Mouse (Mus musculus) embryonic facial prominence, embryonic 14.5 days (tissue): Measurements from ENCODE around the gene Nsmf. TPM values are rescaled to one million over a fixed set of nuclear protein-coding genes. Genes with fewer than 3 reads are reported as not detected.

Source experiments
- ATAC-seq: fragments of 200-750 bp; cut with Nextera tagmentation; 2 replicates; pipeline ENCODE4 v1.8.0; 2017; ENCODE audit warnings: low read depth, moderate number of reproducible peaks, moderate TSS enrichment
- DNase-seq: peaks from one replicate; pipeline ENCODE4 v3.0.0-alpha.2; 2015; ENCODE audit warnings: low spot score
- H3K27ac ChIP-seq: fragments of 300-500 bp; sonication (generic); replicated peaks from 2 replicates; pipeline ENCODE4 v1.5.1; 2014; ENCODE audit warnings: low read depth, mild to moderate bottlenecking, low read length, moderate library complexity
- H3K27me3 ChIP-seq: fragments of 300-500 bp; sonication (generic); replicated peaks from 2 replicates; pipeline ENCODE4 v1.6.1; 2014; ENCODE audit warnings: low read length; ENCODE audit not compliant: control insufficient read depth, insufficient read depth
- H3K36me3 ChIP-seq: fragments of 300-500 bp; sonication (generic); 2 replicates; pipeline ENCODE4 v1.6.1; 2014; ENCODE audit warnings: low read length, mixed read lengths; ENCODE audit not compliant: control insufficient read depth, insufficient read depth
- H3K4me1 ChIP-seq: fragments of 300-500 bp; sonication (generic); 2 replicates; pipeline ENCODE4 v1.6.1; 2014; ENCODE audit warnings: antibody characterized with exemption, low read length; ENCODE audit not compliant: control insufficient read depth, insufficient read depth
- H3K4me2 ChIP-seq: fragments of 300-500 bp; sonication (generic); 2 replicates; pipeline ENCODE4 v1.6.1; 2014; ENCODE audit warnings: low read depth, mild to moderate bottlenecking, low read length, moderate library complexity, mixed read lengths
- H3K4me3 ChIP-seq: fragments of 300-500 bp; sonication (generic); 2 replicates; pipeline ENCODE4 v1.5.1; 2014; ENCODE audit warnings: low read depth, mild to moderate bottlenecking, low read length
- H3K9ac ChIP-seq: fragments of 300-500 bp; sonication (generic); 2 replicates; pipeline ENCODE4 v1.6.1; 2014; ENCODE audit warnings: low read depth, mild to moderate bottlenecking, low read length, moderate library complexity, mixed read lengths
- H3K9me3 ChIP-seq: fragments of 300-500 bp; sonication (generic); 2 replicates; pipeline ENCODE4 v1.6.1; 2016; ENCODE audit warnings: low read length; ENCODE audit not compliant: control insufficient read depth
- WGBS: fragments of 180-500 bp; shearing (Covaris S2); extraction: QIAGEN DNeasy Blood & Tissue Kit; methylation state at CpG from one replicate; pipeline ENCODE4 v1.1.7; 2014; 5-methylcytosine and 5-hydroxymethylcytosine counted together
- polyA plus RNA-seq: library from polyadenylated mRNA; unstranded; fragments of >200 nt; fragmentation: Nextera tagmentation; extraction: Ambion mirVana; gene quantifications from 2 replicates; pipeline ENCODE4 v1.2.1, GENCODE M21; 2014

Nsmf gene
- 55.5 and 56.2 TPM in 2 replicates for polyA plus RNA-seq

DNA sequence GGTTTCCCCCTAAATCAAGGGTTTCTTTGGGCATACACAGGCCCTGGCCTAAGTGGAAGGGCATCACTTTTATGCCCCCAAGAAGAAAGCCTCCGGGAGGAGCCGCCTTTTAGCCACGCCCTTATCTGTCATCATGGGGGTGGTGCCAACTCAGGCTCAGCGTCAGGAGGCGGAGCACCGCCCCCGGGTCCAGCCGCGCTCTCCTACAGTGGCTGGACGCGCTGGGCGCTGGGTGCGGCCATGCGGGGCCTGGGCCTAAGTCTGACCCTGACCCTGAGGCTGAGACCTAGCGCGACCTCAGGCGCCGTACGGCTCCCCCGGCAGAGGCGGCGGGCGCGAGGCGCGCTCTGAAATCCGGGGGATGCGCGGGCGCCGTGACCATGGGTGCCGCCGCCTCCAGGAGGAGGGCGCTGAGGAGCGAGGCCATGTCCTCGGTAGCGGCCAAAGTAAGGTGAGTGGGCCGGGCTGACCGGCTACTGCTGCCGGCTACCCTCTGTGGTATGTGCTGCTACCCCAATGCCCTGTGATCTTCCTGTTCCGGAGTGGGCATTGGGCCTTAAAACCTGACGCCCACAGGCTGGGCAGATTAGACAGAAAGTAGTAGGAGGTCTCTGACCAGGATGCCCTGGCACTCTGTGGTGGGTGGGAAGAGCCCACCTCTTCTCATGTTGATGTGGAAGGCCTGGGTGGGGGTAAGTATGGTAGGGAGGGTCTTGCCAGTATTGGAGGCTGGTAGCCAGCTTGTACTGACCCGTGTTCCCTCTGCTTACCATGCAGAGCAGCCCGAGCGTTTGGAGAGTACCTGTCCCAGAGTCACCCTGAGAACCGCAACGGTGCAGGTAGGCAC is at the start of gene Nsmf:
TSS of gene Nsmf (plus strand) at position 135 of the 847 bp plus-strand sequence.
- Histone ChIP-seq H3K27ac (no peak within 1 kb of the TSS; the same call in 1 of the 2 replicates), H3K9me3 (no peaks in the 10 kb centered on the region), H3K9ac (peak within 1 kb of the TSS; percentile 79), H3K4me1 (peaks cover 11% of the 10 kb centered on the region), H3K27me3 (no peaks in the 10 kb centered on the region), H3K4me2 (peak within 1 kb of the TSS; percentile 74), H3K4me3 (peak within 1 kb of the TSS; percentile 70), H3K36me3 (peaks cover 18% of the 10 kb centered on the region; the same call in 1 of the 2 replicates)
- 5% methylated on average over 33 of the region's 47 CpGs for whole genome bisulfite sequencing
- DNase-seq (peak; percentile 91), ATAC-seq (peak; percentile 91)

DNA sequence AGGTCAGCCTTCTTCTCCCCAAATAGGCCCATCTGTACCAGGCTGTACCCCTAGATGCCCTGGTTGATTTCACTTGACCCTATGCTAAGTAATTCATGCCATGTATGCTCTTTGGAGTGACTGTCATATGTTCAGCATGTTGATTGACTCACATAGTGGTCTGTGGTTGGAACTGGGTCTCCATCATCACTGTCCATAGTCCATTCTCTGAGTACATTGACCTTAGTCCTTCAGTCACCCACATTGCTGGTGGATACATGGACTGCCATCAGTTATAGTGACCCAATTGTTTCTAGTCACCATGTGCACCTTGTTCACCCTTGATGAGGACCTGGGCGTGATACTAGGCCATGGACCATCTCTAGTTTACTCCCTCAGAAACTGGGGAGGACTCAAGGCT is 47.4 kb upstream of the Nsmf start:
- DNase-seq (no peak), ATAC-seq (no peak)
- no peak overlapping the region for H3K9ac ChIP-seq
- H3K27ac ChIP-seq = no peak overlapping the region
- H3K9me3 ChIP-seq = no peaks in the 10 kb centered on the region
- no peak overlapping the region for H3K4me3 ChIP-seq
- H3K36me3 ChIP-seq = 0 out of 2 replicates have a peak, but pooled peaks cover 4% of the 10 kb centered on the region
- H3K4me2 ChIP-seq = no peak overlapping the region
- H3K4me1 ChIP-seq = no peaks in the 10 kb centered on the region
- no peaks in the 10 kb centered on the region for H3K27me3 ChIP-seq
- WGBS = 89% methylated on average over 1 of the region's 1 CpGs

DNA sequence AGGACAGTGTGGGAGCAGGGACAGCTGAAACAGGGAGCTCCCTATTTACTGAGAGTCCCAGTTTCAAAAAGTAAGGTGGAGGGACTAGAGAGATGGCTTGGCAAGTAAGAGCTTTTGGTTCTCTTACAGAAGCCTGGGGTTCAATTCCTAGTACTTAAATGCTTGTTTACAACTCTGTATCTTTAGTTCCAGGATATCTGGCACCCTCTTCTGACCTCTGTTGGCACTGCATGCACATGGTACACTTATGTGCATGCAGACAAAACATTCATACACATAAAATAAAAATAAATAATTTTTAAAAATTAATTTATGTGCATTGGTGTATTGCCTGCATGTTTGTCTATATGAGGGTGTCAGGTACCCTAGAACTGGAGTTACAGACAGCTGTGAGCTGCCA is 45.9 kb upstream of the Nsmf start:
- Histone ChIP-seq H3K27me3 (no peaks in the 10 kb centered on the region), H3K36me3 (no peaks in the 10 kb centered on the region), H3K27ac (no peak overlapping the region), H3K4me2 (no peak overlapping the region), H3K9me3 (no peaks in the 10 kb centered on the region), H3K9ac (no peak overlapping the region), H3K4me3 (no peak overlapping the region), H3K4me1 (no peaks in the 10 kb centered on the region)
- no peak for ATAC-seq
- no peak for DNase-seq

DNA sequence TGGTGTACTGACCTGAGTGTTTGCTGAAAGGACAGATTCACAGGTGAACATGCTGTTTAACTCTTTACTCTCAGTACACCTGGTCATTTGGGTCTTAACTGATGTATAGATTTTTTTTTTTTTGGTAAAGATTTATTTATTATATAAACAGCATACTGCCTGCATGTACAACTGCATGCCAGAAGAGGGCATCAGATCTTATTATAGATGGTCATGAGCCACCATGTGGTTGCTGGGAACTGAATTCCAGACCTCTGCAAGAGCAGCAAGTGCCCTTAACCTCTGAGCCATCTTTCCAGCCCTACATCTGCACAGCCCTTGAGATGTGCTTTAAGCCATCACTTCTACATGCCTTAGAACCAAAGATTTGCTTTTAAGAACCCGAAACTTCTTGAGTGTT is 31.5 kb upstream of the Nsmf start:
- Histone ChIP-seq H3K4me3 (no peak overlapping the region), H3K27me3 (no peaks in the 10 kb centered on the region), H3K4me2 (no peak overlapping the region), H3K36me3 (no peaks in the 10 kb centered on the region), H3K9ac (no peak overlapping the region), H3K4me1 (no peaks in the 10 kb centered on the region), H3K9me3 (no peaks in the 10 kb centered on the region), H3K27ac (no peak overlapping the region)
- DNase-seq (no peak), ATAC-seq (no peak)
- WGBS = 96% methylated on average over 1 of the region's 1 CpGs

DNA sequence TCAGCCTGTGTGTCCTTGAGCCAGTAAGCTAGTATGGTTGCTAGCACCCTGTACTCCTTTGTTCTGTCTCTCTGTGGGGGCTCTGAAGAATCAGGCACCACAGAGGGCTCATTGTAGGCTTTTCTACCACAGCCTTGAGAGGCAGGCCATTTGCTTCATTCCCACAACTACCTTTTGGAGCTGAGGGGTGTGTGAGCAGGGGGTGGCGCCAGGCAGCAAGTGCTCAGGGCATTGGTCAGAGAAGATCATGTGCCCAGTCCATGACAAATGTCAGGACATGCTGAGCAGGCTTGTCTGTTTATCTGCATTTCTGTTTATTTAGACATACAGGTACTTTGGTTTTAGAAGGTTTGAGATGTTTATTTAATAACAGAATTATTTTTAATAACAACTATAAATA is 29.0 kb upstream of the Nsmf start:
- Histone ChIP-seq H3K27ac (no peak overlapping the region), H3K27me3 (no peaks in the 10 kb centered on the region), H3K4me3 (no peak overlapping the region), H3K9me3 (no peaks in the 10 kb centered on the region), H3K36me3 (no peaks in the 10 kb centered on the region), H3K4me1 (no peaks in the 10 kb centered on the region), H3K4me2 (no peak overlapping the region), H3K9ac (no peak overlapping the region)
- DNase-seq = no peak
- WGBS = 61% methylated on average over 1 of the region's 1 CpGs
- ATAC-seq = no peak

DNA sequence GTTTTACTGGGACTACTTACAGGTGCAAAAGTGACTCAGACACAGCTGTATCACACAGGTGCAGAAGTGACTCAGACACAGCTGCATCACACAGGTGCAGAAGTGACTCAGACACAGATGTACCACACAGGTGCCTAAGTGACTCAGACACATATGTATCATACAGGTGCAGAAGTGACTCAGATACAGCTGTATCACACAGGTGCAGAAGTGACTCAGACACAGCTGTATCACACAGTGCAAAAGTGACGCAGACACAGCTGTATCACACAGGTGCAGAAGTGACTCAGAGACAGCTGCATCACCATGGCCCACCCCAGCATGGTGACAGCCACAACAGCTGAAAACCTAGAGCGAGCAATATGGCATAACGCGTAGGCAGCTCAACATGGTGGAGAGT is 19.2 kb upstream of the Nsmf start:
- Histone ChIP-seq H3K4me1 (no peaks in the 10 kb centered on the region), H3K4me3 (no peak overlapping the region), H3K36me3 (no peaks in the 10 kb centered on the region), H3K4me2 (no peak overlapping the region), H3K27me3 (no peaks in the 10 kb centered on the region), H3K27ac (no peak overlapping the region), H3K9ac (no peak overlapping the region), H3K9me3 (no peaks in the 10 kb centered on the region)
- DNase-seq = no peak
- 95% methylated on average over 4 of the region's 4 CpGs for WGBS
- ATAC-seq = no peak

DNA sequence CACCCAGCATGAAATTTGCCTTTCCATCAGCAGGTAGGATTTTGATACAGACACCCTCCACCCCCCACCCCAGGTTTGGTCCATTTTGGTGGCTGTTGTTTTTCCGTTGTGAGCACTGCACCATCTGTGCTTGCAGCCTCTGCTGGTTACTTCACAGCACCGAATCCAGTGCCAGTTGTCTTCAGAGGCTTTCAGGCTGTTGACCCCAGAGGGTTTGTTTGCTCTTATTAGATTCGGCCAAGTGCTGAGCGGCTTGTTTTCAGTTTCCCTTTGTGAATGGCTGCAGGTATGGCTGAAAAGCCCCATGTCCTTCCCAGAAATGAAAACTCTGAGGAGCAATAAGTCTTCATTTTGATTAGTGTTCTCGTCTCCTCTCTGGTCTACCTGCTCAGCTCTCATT is 14.1 kb upstream of the Nsmf start:
- H3K4me1 ChIP-seq = no peaks in the 10 kb centered on the region
- WGBS = 87% methylated on average over 5 of the region's 5 CpGs
- no peak overlapping the region for H3K27ac ChIP-seq
- no peaks in the 10 kb centered on the region for H3K36me3 ChIP-seq
- ATAC-seq (no peak), DNase-seq (no peak)
- no peak overlapping the region for H3K9ac ChIP-seq
- H3K9me3 ChIP-seq = no peaks in the 10 kb centered on the region
- no peaks in the 10 kb centered on the region for H3K27me3 ChIP-seq
- H3K4me2 ChIP-seq = no peak overlapping the region
- no peak overlapping the region for H3K4me3 ChIP-seq

DNA sequence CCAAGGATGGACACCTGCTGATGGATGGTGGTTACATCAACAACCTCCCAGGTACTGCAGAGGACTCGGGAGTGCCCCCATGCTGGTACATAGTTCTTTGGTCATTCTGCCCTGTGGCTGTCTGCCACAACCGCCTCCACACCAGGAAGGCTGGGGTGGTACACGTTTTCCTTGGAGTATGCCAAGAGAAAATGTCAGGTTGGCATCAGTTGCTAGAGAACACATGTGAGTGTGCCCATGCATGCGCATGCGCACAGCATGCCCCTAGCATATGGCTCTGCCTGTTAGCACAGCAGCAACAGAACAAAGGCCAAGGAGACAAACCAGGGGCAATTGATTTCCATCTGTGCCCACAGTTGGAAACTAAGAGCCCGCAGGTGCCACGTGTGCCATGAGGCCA is 3.2 kb upstream of the Nsmf start:
- Histone ChIP-seq H3K36me3 (no peaks in the 10 kb centered on the region), H3K27me3 (no peaks in the 10 kb centered on the region), H3K4me1 (peaks cover 11% of the 10 kb centered on the region), H3K9ac (no peak overlapping the region), H3K9me3 (no peaks in the 10 kb centered on the region), H3K4me2 (no peak overlapping the region), H3K4me3 (no peak overlapping the region), H3K27ac (no peak overlapping the region)
- 90% methylated on average over 7 of the region's 7 CpGs for WGBS
- DNase-seq = no peak
- no peak for ATAC-seq

DNA sequence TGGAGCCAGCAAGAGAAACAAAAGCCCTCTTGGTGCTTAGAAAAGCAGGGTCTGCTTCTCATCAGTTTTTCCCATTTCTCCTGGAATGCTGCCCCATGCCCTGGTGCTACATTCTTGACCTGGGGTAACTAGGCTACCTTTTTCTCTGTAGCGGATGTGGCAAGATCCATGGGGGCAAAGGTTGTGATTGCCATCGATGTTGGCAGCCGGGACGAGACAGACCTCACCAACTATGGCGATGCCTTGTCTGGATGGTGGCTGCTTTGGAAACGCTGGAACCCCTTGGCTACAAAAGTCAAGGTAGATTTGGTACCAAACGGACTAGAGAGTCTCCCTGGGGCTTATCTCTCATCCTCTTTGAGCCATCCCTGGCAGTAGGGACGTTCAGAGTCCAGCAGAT is 2.7 kb upstream of the Nsmf start:
- Histone ChIP-seq H3K36me3 (peaks cover 2% of the 10 kb centered on the region; the same call in 1 of the 2 replicates), H3K9ac (no peak overlapping the region), H3K4me1 (peaks cover 11% of the 10 kb centered on the region), H3K27ac (no peak overlapping the region), H3K27me3 (no peaks in the 10 kb centered on the region), H3K9me3 (no peaks in the 10 kb centered on the region), H3K4me3 (no peak overlapping the region), H3K4me2 (no peak overlapping the region)
- ATAC-seq = no peak
- DNase-seq = no peak
- WGBS = 85% methylated on average over 8 of the region's 8 CpGs
